Mouse (Mus musculus) thymus, postnatal 10 days (tissue): ENCODE results near the gene Gcc1.

ENCODE experiments used
- DNase-seq, 2 experiments: peaks; one replicate each; pipeline ENCODE4 v3.0.0; 2021; ENCODE audit warnings: low spot score in 2 of 2

Gcc1 gene

DNA sequence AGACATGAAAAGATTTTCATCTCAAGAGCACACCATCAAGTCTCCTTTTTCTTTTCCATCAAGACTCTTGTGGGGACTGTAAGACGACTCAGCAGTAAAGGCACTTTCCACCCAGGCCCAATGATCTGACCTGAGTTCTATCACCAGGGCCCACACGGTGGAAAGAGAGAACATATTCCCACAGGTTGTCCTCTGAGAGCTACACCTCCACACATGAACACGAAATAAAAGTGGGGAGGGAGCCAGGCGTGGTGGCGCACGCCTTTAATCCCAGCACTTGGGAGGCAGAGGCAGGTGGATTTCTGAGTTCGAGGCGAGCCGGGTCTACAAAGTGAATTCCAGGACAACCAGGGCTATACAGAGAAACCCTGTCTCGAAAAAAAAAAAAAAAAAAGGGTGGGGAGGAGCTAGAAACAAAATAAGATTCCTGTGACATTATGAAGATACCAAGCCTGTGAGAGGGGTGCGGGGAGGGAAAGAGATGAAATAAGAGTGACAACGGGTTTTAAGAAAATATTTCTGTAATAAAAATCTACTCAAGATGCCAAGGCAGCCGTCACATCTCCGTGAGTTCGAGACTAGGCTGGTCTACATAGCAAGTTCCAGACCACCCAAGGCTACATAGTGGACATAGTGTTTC, 5.4 kb downstream of the Gcc1 start:
- DNase-seq, result no peak

- DNase-seq, result peak; percentile 91 to 93
These were observed 6.7 kb downstream of the Gcc1 start for GRCm38 (mm10) chr6:28421469-28422000.

GRCm38 (mm10) chr6:28420865-28421264, 7.3 kb downstream of the Gcc1 start:
- peak in 1 of 2 experiments; percentile 16 for DNase-seq

DNA sequence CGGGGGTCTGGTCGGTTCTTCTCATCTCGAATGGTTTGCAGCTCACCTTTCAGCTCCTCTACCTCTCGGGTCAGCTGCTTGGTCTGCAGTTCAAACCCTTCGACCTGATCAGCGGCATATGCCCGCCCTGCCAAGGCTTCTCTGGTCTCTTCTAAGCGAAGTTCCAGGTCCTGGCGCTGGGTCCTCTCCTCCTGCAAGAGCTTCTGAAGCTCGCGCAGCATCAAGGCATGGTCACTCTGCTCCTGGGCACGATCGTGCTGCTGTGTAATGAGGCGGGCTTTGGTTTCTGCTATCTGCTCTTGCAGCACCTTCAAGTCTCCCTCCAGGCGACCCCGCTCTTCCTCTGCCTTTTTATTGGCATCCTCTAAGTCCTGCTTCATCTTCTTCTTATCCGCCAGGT, 7.8 kb downstream of the Gcc1 start:
- DNase-seq, result no peak

GRCm38 (mm10) chr6:28419673-28420072, 8.5 kb downstream of the Gcc1 start:
- no peak for DNase-seq

GRCm38 (mm10) chr6:28418449-28418848, 9.7 kb downstream of the Gcc1 start:
- no peak for DNase-seq

DNA sequence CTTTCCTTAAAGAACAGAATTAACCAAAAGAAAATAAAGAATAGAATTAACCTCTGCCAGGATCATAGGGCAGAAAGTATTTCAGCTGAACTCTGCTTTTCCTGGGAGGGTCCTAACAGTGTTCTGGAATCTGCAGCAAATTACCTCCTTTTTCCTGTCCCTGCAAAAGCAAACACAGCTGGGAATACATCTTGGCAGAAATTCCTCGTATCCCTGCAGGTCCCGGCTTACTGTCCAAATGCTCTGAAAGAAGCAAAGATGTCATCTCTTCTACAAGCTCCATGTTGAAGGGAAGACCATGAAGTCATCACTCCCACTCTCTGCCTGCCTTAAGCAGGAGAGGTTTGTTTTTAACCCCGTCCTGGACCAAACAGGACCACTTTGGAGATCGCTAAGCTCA, 11.2 kb downstream of the Gcc1 start:
- no peak for DNase-seq

- DNase-seq, result no peak
These were observed 17.0 kb downstream of the Gcc1 start for GRCm38 (mm10) chr6:28411236-28411635.

DNA sequence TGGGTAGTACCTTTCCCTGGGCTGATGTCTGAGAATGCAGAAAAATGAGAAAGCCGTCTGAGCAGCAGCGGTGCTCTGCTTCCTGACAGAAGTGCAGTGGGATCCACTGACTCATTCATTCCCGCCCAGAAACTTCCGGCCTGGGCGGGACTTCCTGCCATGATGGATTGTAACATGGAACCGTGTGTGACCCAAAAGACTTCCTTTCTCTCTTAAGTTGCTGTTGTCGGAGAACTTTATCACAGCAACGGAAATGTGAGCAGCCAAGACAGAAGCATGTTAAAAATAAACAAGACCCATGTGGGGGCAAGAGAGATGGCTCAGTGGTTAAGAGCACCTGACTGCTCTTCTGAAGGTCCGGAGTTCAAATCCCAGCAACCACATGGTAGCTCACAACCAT, 18.1 kb downstream of the Gcc1 start:
- DNase-seq, result no peak

GRCm38 (mm10) chr6:28399791-28400190, 28.4 kb downstream of the Gcc1 start:
- peak in 1 of 2 experiments; percentile 19 for DNase-seq

DNA sequence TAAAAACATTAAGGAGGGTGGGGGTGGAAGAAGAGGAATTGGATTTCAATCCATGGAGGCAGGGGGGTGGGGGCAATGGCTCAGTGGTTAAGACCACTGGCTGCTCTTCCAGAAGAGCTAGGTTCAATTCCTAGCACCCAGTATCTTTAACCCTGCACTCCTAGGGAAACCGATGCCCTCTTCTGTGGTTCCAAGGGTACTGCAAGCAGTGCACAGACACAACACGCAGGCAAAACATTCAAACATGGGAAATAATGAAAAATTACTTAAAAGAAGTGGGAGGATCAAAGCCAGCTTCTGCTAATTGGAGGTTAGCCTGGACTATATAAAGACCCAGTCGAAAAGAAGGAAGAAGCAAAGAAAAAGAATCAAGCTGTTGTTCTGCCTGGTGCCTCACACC, 29.5 kb downstream of the Gcc1 start:
- no peak for DNase-seq

DNA sequence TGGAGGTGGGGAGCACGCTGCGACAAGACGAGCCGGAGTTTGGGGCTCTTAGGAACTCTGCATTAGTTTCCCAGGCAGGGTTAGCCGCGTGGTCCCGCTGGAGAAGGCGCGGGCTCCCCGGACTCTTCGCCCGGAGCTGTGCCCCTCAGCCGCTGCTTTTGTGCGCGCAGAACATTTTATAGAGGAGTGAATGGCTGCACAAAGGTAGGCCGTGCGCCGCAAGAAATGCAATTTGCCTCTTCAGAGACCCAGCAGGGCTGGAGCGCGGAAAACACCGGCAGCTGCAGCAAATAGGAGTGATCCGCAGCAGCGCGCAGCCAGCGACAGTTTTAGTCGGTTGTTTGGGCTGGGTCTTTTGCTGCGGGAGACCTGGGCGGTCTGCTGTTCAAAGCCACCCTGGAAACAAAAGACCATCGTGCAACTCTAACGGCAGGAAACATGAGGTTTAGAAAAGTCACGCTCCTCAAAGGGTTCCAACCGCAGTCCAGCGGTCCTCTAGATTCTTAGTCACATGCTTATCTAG, 30.4 kb downstream of the Gcc1 start, which contains the start of gene Zfp800:
TSS of gene Zfp800 (minus strand) at position 325 of the 523 bp plus-strand sequence.
- peak in 1 of 2 experiments; percentile 22 for DNase-seq

DNA sequence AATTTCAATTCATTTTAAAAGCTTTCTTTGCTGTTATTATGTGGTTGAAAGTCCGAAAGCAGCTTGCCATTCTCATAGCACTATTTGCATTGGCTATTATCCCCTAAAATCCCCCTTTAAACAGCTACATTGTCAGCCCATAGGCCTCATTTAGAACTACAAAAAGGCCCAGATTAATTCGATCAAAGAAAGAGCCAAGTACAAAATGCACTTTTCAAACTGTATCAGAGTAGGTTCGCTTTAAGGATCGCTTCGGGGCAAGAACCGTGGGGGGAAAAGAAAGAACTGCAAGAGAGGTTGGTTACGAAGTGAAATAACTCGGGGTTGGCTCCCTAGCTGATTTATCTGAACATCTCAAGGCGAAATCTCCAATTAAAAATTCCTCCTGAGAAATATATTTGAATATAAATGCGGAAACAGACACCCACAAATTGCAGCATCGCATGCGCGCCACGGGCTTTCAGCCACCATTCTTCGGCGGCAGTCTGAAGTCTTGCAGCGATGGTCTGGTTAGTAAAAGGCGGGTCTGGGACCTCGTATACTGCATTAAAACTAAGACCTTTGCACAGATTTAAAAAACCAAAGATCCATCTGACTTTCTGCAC, 31.2 kb downstream of the Gcc1 start:
- no peak for DNase-seq

DNA sequence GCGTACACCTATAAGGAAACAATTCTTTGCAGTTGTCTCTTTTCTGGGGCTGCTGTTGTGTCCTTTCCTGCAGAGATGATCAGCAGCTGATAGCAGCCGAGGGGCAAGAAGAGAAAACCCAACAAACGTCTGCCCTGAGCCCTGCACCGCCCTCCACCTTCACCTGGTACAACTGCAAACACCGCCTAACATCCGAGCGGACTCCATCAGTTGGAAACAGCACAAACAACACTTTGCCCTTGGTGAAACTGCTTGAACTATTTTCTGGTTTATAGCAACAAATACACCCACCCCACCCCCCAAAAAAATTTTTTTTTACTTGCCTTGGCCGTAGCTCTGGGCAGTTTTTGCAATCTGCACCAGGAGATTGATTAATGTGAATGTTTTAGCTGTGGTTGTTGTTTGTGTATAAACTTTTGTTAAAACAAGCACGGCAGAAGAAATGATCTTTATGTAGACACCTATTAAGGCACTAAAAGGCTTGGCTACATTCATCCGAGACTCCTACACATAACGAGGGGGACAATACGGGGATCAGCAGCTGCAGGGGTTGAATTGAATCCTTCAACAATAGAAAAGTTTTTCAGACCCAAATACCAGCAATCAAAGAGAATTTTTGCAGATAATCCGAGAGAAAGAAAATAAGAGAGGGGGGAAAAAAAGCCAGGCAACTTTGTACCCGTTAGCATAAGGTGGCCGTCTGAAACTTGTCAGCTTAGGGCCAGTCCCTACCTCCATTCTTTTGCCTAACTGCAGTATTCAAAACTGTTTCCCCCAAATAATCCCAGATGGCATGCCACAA, 31.9 kb downstream of the Gcc1 start:
- no peak for DNase-seq

- DNase-seq, result no peak
These were observed 39.2 kb downstream of the Gcc1 start for GRCm38 (mm10) chr6:28389038-28389437.

GRCm38 (mm10) chr6:28385169-28385568, 43.0 kb downstream of the Gcc1 start:
- DNase-seq, result no peak

DNA sequence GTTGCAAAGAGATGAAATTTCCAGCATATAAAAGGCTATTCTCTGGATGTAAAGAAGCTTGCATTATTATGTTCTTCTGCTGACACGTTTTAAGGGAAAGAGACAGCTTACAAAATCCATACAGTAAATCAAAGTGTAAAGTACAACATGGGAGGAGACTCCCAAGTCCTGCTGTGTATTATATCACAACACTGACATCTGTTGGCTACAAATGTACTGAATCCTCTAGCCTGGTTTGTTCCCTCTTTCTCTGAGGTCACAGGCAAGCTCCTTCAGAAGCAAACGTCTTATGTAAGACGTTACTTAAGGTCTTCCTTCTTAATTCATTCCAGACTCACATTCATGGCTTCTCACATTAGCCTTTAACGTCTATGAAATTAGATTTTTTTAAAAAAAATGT, 46.2 kb downstream of the Gcc1 start:
- no peak for DNase-seq

- DNase-seq, result no peak
These were observed 58.1 kb downstream of the Gcc1 start for GRCm38 (mm10) chr6:28369966-28370683.

- no peak for DNase-seq
These were observed 60.6 kb downstream of the Gcc1 start for GRCm38 (mm10) chr6:28367575-28367974.
